Mouse (Mus musculus): ENCODE measurements at regions not wholly inside any gene's neighbourhood (a gene's known extent, or its start where the extent isn't known, plus 50 kb on each side); places are given as distances from the start of the nearest gene placed in this dataset.

DNA sequence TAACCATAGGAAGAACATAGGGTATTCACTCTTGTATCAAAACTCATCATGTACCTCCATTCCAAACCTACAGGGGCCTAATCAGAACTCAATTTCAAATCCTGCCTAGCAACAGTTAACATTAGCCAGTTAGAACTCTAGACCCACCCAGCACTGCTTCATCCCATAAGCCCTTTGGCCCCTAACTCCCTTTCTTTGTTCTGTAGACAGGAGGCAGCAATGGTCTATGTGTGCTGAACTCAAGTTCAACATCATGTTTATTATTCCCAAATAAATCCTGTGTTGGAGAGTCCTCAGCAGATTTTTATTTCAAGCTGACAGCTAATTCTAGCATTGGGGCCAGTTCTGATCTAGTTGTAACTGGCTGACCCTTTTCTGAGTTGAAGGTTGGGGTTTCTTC lies 112.2 kb downstream of the Ipo8 start:
- H3K27me3 ChIP-seq: no peaks in the 10 kb centered on the region
- ATAC-seq (ENCODE audit: insufficient read depth): no peak
- H3K4me1 ChIP-seq (replicated peaks): no peaks in the 10 kb centered on the region
- H3K9me3 ChIP-seq (replicated peaks): no peaks in the 10 kb centered on the region
- no peaks in the 10 kb centered on the region for H3K36me3 ChIP-seq (replicated peaks)
- no peak overlapping the region for H3K4me2 ChIP-seq
- no peak overlapping the region for H3K27ac ChIP-seq (replicated peaks)
- no peak overlapping the region for H3K4me3 ChIP-seq (replicated peaks)
- no peak overlapping the region for H3K9ac ChIP-seq

DNA sequence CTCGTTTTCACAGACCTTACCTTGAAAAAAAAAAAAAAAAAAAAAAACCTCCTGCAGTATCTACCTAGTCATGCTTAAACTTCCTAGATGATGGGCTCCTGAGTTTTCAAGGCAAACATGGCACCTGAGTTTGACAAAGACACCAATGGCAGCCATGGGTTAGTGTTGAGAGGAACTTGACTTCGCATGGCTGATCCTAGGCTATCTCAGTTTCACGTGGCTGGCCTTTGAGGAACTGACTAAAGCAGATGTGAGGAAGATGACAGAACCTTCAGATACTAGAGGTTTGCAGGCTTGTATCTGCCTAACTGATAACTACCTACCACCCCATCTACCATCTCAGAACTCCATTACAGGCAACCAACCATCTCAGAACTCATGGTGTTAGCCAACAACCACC lies 120.9 kb downstream of the Ipo8 start:
- H3K36me3 ChIP-seq (replicated peaks): no peaks in the 10 kb centered on the region
- no peak for ATAC-seq (ENCODE audit: insufficient read depth)
- H3K27me3 ChIP-seq: no peaks in the 10 kb centered on the region
- H3K9me3 ChIP-seq (replicated peaks): no peaks in the 10 kb centered on the region
- no peak overlapping the region for H3K4me2 ChIP-seq
- H3K27ac ChIP-seq (replicated peaks): no peak overlapping the region
- H3K4me3 ChIP-seq (replicated peaks): no peak overlapping the region
- no peaks in the 10 kb centered on the region for H3K4me1 ChIP-seq (replicated peaks)
- no peak overlapping the region for H3K9ac ChIP-seq
- 51% methylated on average over 3 of the region's 3 CpGs for WGBS (ENCODE audit: insufficient replicate concordance)

DNA sequence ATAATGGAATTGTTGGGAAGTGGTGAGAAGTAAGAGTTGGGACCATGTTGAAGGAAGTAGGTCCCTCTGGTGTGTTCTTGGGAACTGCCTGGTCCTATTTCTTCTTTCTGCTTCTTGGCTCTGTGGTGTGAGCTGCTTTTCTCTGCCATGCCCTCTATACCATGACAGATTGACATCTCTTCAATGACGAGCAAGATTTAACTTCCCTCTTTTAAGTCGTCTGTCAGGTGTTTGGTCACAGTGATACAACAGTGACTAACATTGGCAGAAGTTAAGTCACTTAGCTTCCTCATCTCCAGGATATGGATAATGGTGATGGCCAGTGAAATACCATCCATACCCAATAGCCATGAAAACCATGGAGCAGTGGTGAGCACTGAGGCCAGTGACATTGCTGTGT lies 122.9 kb downstream of the Ipo8 start:
- Histone ChIP-seq H3K9ac (no peak overlapping the region), H3K27me3 (no peaks in the 10 kb centered on the region), H3K4me1 (replicated peaks) (no peaks in the 10 kb centered on the region), H3K4me3 (replicated peaks) (no peak overlapping the region), H3K4me2 (no peak overlapping the region), H3K27ac (replicated peaks) (no peak overlapping the region), H3K9me3 (replicated peaks) (no peaks in the 10 kb centered on the region), H3K36me3 (replicated peaks) (no peaks in the 10 kb centered on the region)
- 22% methylated on average over 2 of the region's 2 CpGs for WGBS (ENCODE audit: insufficient replicate concordance)
- ATAC-seq (ENCODE audit: insufficient read depth): no peak

DNA sequence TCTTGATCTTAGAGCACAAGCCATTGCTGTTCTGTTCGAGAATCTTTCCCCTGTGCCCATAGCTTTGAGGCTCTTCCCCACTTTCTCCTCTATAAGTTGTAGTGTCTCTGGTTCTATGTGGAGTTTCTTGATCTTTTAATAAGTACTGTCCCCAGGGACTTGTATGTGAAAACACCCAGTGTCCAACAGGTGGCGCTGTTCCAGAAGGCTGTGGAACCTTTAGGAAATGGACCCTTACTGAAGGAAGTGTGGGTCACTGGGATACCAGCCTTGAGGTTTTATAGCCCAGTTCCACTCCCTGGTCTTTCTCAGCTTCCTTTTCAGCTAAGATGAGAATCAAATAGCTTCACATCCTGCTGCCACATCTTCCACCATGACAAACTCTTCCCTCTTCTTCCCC lies 125.6 kb downstream of the Ipo8 start:
- Histone ChIP-seq H3K36me3 (replicated peaks) (no peaks in the 10 kb centered on the region), H3K9me3 (replicated peaks) (no peaks in the 10 kb centered on the region), H3K4me2 (no peak overlapping the region), H3K9ac (no peak overlapping the region), H3K4me1 (replicated peaks) (no peaks in the 10 kb centered on the region), H3K4me3 (replicated peaks) (no peak overlapping the region), H3K27me3 (no peaks in the 10 kb centered on the region), H3K27ac (replicated peaks) (no peak overlapping the region)
- ATAC-seq (ENCODE audit: insufficient read depth): no peak
- WGBS (ENCODE audit: insufficient replicate concordance): 9% methylated on average over 2 of the region's 2 CpGs

DNA sequence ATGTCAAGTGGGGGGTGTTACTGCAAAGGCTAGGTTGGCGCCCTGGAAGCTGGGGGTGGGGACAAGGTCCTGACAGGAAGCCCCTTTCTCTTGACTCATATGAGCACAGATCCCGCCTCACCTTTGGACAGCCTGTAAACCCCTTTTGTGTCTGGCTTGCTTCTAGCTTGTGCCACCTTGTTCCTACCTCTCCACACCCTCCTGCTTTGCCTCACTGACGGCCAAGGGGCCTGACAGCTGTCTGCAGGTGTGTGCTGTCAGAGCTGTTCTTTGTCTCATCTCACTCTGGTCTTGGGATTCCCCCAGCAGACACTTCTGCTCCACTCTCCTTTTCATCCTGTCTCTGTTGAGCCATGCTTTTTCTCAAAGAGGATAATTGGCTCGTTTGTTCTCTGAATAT lies 137.9 kb downstream of the Ipo8 start:
- no peak for ATAC-seq (ENCODE audit: insufficient read depth)
- H3K36me3 ChIP-seq (replicated peaks): no peaks in the 10 kb centered on the region
- no peak overlapping the region for H3K27ac ChIP-seq (replicated peaks)
- H3K9ac ChIP-seq: no peak overlapping the region
- WGBS (ENCODE audit: insufficient replicate concordance): 33% methylated on average over 4 of the region's 4 CpGs
- H3K27me3 ChIP-seq: no peaks in the 10 kb centered on the region
- no peaks in the 10 kb centered on the region for H3K4me1 ChIP-seq (replicated peaks)
- H3K9me3 ChIP-seq (replicated peaks): no peaks in the 10 kb centered on the region
- H3K4me2 ChIP-seq: no peak overlapping the region
- no peak overlapping the region for H3K4me3 ChIP-seq (replicated peaks)

DNA sequence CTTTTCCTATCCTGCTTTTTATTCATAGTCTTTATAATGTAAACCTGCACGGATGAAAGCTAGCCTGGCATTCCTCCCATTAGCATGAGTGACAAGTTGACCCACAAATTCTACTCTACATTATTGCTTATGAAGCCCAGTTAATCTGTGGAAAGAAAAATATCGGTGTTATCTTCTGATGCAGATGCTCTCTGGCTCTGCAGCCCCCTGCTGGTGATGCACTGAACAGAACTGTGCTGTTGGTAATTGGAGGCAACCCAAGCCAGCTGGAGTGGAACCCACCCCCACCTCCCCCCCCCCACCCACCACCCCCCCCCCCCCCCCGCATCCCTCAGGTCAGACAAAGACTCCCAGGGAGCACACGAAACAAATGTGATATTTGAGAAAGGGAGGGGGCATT lies 143.5 kb downstream of the Ipo8 start:
- no peak overlapping the region for H3K27ac ChIP-seq (replicated peaks)
- no peak overlapping the region for H3K4me2 ChIP-seq
- 34% methylated on average over 4 of the region's 4 CpGs for WGBS (ENCODE audit: insufficient replicate concordance)
- no peak for ATAC-seq (ENCODE audit: insufficient read depth)
- H3K27me3 ChIP-seq: no peaks in the 10 kb centered on the region
- H3K9me3 ChIP-seq (replicated peaks): no peaks in the 10 kb centered on the region
- no peak overlapping the region for H3K4me3 ChIP-seq (replicated peaks)
- 0 out of 2 replicates have a peak, but pooled peaks cover 3% of the 10 kb centered on the region for H3K4me1 ChIP-seq (replicated peaks)
- H3K36me3 ChIP-seq (replicated peaks): no peaks in the 10 kb centered on the region
- no peak overlapping the region for H3K9ac ChIP-seq

- Histone ChIP-seq H3K9ac (no peak overlapping the region), H3K36me3 (replicated peaks) (no peaks in the 10 kb centered on the region), H3K27ac (replicated peaks) (no peak overlapping the region), H3K4me2 (no peak overlapping the region), H3K9me3 (replicated peaks) (no peaks in the 10 kb centered on the region), H3K4me3 (replicated peaks) (no peak overlapping the region), H3K27me3 (no peaks in the 10 kb centered on the region), H3K4me1 (replicated peaks) (peaks cover 13% of the 10 kb centered on the region)
- WGBS (ENCODE audit: insufficient replicate concordance): 37% methylated on average over 2 of the region's 2 CpGs
- peak; percentile 47 for ATAC-seq (ENCODE audit: insufficient read depth)
Measured at GRCm38 (mm10) chr6:148660152-148660551, 171.1 kb downstream of the Ipo8 start.

DNA sequence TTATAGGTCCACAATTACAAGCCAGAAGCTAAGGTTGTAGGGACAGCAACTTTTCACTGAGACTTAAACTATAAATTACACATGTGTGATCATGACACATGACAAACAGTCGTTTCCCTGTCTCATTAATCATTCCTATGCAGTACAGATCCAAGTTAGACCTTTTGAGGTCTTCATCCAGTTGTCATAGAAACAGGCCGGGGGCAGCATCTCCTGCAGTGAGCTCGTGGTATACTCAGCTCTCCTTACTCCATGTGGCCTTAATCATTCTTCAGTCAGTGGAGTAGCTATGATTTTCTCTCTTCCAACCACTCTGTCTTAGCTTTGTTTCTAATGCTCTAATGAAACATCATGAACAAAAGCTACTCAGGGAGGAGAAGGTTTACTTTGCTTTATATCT lies 178.1 kb downstream of the Ipo8 start:
- Histone ChIP-seq H3K9me3 (replicated peaks) (no peaks in the 10 kb centered on the region), H3K4me2 (no peak overlapping the region), H3K36me3 (replicated peaks) (no peaks in the 10 kb centered on the region), H3K9ac (no peak overlapping the region), H3K4me3 (replicated peaks) (no peak overlapping the region), H3K27me3 (no peaks in the 10 kb centered on the region), H3K27ac (replicated peaks) (no peak overlapping the region), H3K4me1 (replicated peaks) (peaks cover 18% of the 10 kb centered on the region)
- no peak for ATAC-seq (ENCODE audit: insufficient read depth)
- WGBS (ENCODE audit: insufficient replicate concordance): 54% methylated on average over 3 of the region's 3 CpGs

GRCm38 (mm10) chr6:148652434-148652833 lies 178.8 kb downstream of the Ipo8 start:
- no peak overlapping the region for H3K9ac ChIP-seq
- H3K9me3 ChIP-seq (replicated peaks): no peaks in the 10 kb centered on the region
- no peak overlapping the region for H3K27ac ChIP-seq (replicated peaks)
- H3K4me1 ChIP-seq (replicated peaks): peaks cover 26% of the 10 kb centered on the region
- no peak overlapping the region for H3K4me3 ChIP-seq (replicated peaks)
- no peak overlapping the region for H3K4me2 ChIP-seq
- 49% methylated on average over 4 of the region's 4 CpGs for WGBS (ENCODE audit: insufficient replicate concordance)
- no peak for ATAC-seq (ENCODE audit: insufficient read depth)
- H3K27me3 ChIP-seq: no peaks in the 10 kb centered on the region
- H3K36me3 ChIP-seq (replicated peaks): no peaks in the 10 kb centered on the region

GRCm38 (mm10) chr6:148647423-148648390 lies 183.6 kb downstream of the Ipo8 start:
- Histone ChIP-seq H3K9me3 (replicated peaks) (no peaks in the 10 kb centered on the region), H3K4me1 (replicated peaks) (peaks cover 28% of the 10 kb centered on the region), H3K4me3 (replicated peaks) (no peak overlapping the region), H3K36me3 (replicated peaks) (no peaks in the 10 kb centered on the region), H3K27me3 (no peaks in the 10 kb centered on the region), H3K9ac (no peak overlapping the region), H3K4me2 (no peak overlapping the region), H3K27ac (replicated peaks) (peak overlapping the region; percentile 85)
- peak; percentile 98 for ATAC-seq (ENCODE audit: insufficient read depth)
- 43% methylated on average over 2 of the region's 2 CpGs for WGBS (ENCODE audit: insufficient replicate concordance)

DNA sequence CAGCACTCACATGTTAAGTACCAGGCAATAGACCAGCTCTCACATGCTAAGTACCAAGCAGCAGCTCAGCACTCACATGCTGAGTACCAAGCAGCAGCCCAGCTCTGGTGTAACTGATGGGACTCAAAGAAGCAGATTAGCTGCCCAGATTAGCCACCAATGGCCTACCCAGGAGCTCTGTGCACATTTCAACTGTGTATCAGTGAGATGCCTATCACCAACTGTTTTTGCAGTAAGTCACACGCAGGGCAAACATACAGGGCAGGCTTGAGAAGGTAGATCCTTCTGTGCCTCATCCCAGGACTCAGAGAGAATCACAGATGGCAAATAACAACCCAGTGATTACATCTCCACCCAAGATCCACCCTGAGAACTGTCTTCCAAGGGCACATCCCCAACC lies 190.7 kb downstream of the Ipo8 start:
- H3K27me3 ChIP-seq: no peaks in the 10 kb centered on the region
- ATAC-seq (ENCODE audit: insufficient read depth): peak; percentile 57
- no peaks in the 10 kb centered on the region for H3K36me3 ChIP-seq (replicated peaks)
- WGBS (ENCODE audit: insufficient replicate concordance): 43% methylated on average over 1 of the region's 1 CpGs
- H3K9me3 ChIP-seq (replicated peaks): no peaks in the 10 kb centered on the region
- no peak overlapping the region for H3K27ac ChIP-seq (replicated peaks)
- no peak overlapping the region for H3K4me2 ChIP-seq
- no peak overlapping the region for H3K9ac ChIP-seq
- H3K4me1 ChIP-seq (replicated peaks): peaks cover 9% of the 10 kb centered on the region
- no peak overlapping the region for H3K4me3 ChIP-seq (replicated peaks)

DNA sequence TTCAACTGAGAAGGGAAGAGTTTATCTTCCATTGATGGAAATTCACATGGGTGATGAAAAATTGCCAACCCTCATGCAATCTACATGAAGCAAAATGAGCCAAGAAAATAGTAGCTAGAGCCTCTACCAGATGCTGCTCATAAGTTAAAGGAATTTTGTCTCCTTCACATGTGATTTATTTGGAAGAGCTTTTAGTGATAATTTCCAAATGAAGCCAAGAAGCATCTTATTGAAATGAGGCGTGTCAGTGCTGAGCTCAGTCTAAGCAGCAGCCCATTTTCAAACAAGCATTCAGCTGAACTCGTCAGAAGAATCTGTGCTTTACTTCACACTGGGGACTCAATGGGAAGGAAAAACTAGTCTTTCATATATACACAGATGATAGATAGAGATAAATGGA lies 190.0 kb upstream of the Tmtc1 start:
- H3K9ac ChIP-seq: no peak overlapping the region
- no peak overlapping the region for H3K4me3 ChIP-seq (replicated peaks)
- no peak overlapping the region for H3K4me2 ChIP-seq
- WGBS (ENCODE audit: insufficient replicate concordance): 81% methylated on average over 2 of the region's 2 CpGs
- no peak for ATAC-seq (ENCODE audit: insufficient read depth)
- no peaks in the 10 kb centered on the region for H3K36me3 ChIP-seq (replicated peaks)
- no peak overlapping the region for H3K27ac ChIP-seq (replicated peaks)
- no peaks in the 10 kb centered on the region for H3K9me3 ChIP-seq (replicated peaks)
- H3K27me3 ChIP-seq: no peaks in the 10 kb centered on the region
- peaks cover 7% of the 10 kb centered on the region for H3K4me1 ChIP-seq (replicated peaks)

All from liver, embryonic 15.5 days (tissue).